Mouse (Mus musculus): Measurements from ENCODE around the gene Sema3g.

DNA sequence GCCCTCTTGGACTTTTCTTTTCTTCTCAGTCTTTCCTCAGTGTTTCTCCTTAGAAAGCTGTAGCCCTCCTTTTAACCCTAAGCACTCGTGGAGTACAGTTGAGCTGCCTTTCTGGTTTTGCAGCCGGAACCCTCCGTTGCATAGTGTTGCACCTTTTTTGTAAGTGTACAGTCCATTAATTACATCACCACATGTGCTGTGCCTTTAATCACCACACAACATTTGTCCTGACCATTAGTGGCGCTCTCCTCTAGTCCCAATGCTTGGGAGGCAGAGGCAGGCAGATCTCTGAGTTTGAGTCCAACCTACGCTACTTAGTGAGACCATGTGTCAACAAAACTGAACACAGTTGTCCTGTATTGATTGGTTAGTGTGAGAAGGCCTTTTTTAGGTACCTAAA is 34.4 kb downstream of the Sema3g start:
- TF ChIP-seq CTCF (IDR thresholded peaks at IDR 0.05; ENCODE audit: low read depth): no peak
- no peak for TF ChIP-seq EP300 (IDR thresholded peaks at IDR 0.05; ENCODE audit: low read depth)
